Mouse (Mus musculus) forebrain, embryonic 16.5 days (tissue): Measurements from ENCODE around the gene Ank3. TPM values are rescaled to one million over a fixed set of nuclear protein-coding genes. Genes with fewer than 3 reads are reported as not detected.

Source experiments
- ATAC-seq: fragments of 200-750 bp; cut with Nextera tagmentation; 2 replicates; pipeline ENCODE4 v1.8.0; 2017; ENCODE audit warnings: mild to moderate bottlenecking, moderate library complexity
- H3K27ac ChIP-seq: fragments of 300-500 bp; sonication (generic); 2 replicates; pipeline ENCODE4 v1.5.1; 2014; ENCODE audit warnings: low read length, control low read depth
- H3K27me3 ChIP-seq: fragments of 300-500 bp; sonication (generic); replicated peaks from 2 replicates; pipeline ENCODE4 v1.6.1; 2014; ENCODE audit warnings: low read length; ENCODE audit not compliant: control insufficient read depth, insufficient read depth
- H3K36me3 ChIP-seq: fragments of 300-500 bp; sonication (generic); 2 replicates; pipeline ENCODE4 v1.6.1; 2014; ENCODE audit not compliant: control insufficient read depth, insufficient read depth
- H3K4me1 ChIP-seq: fragments of 300-500 bp; sonication (generic); replicated peaks from 2 replicates; pipeline ENCODE4 v1.6.1; 2014; ENCODE audit warnings: low read length; ENCODE audit not compliant: control insufficient read depth, insufficient read depth
- H3K4me2 ChIP-seq: fragments of 300-500 bp; sonication (generic); 2 replicates; pipeline ENCODE4 v1.6.1; 2014; ENCODE audit warnings: mild to moderate bottlenecking, low read length, control low read depth
- H3K4me3 ChIP-seq: fragments of 300-500 bp; sonication (generic); replicated peaks from 2 replicates; pipeline ENCODE4 v1.5.1; 2014; ENCODE audit warnings: mild to moderate bottlenecking, low read length, control low read depth
- H3K9ac ChIP-seq: fragments of 300-500 bp; sonication (generic); replicated peaks from 2 replicates; pipeline ENCODE4 v1.6.1; 2014; ENCODE audit warnings: low read depth, low read length, control low read depth
- H3K9me3 ChIP-seq: fragments of 300-500 bp; sonication (generic); 2 replicates; pipeline ENCODE4 v1.6.1; 2016; ENCODE audit warnings: low read length; ENCODE audit not compliant: control insufficient read depth
- WGBS: fragments of 180-500 bp; shearing (Covaris S2); extraction: QIAGEN DNeasy Blood & Tissue Kit; methylation state at CpG from one replicate; pipeline ENCODE4 v1.1.7; 2014; 5-methylcytosine and 5-hydroxymethylcytosine counted together
- polyA plus RNA-seq: library from polyadenylated mRNA; unstranded; fragments of >200 nt; fragmentation: Nextera tagmentation; extraction: Ambion mirVana; gene quantifications from 2 replicates; pipeline ENCODE4 v1.2.1, GENCODE M21; 2015

The Ank3 gene
- polyA plus RNA-seq, 1 experiment from 2014 or later = 102 TPM

GRCm38 (mm10) chr10:69454480-69454879, 55.9 kb downstream of the Ank3 start:
- Histone ChIP-seq H3K9me3 (no peaks in the 10 kb centered on the region), H3K27me3 (no peaks in the 10 kb centered on the region), H3K9ac (no peak overlapping the region), H3K4me3 (no peak overlapping the region), H3K4me2 (no peak overlapping the region), H3K4me1 (peaks cover 5% of the 10 kb centered on the region; the same call in 1 of the 2 replicates), H3K36me3 (no peaks in the 10 kb centered on the region), H3K27ac (no peak overlapping the region)
- WGBS = 67% methylated on average over 7 of the region's 7 CpGs
- no peak for ATAC-seq

GRCm38 (mm10) chr10:69464826-69465225, 66.3 kb downstream of the Ank3 start:
- no peaks in the 10 kb centered on the region for H3K9me3 ChIP-seq
- no peak overlapping the region for H3K4me2 ChIP-seq
- no peaks in the 10 kb centered on the region for H3K36me3 ChIP-seq
- no peak for ATAC-seq
- H3K4me1 ChIP-seq = peaks cover 24% of the 10 kb centered on the region
- no peaks in the 10 kb centered on the region for H3K27me3 ChIP-seq
- WGBS = 57% methylated on average over 4 of the region's 4 CpGs
- no peak overlapping the region for H3K9ac ChIP-seq
- H3K27ac ChIP-seq = peak overlapping the region; percentile 75
- H3K4me3 ChIP-seq = no peak overlapping the region

GRCm38 (mm10) chr10:69465558-69466200, 67.1 kb downstream of the Ank3 start:
- 14% methylated on average over 11 of the region's 11 CpGs for WGBS
- Histone ChIP-seq H3K4me3 (peak overlapping the region; percentile 24), H3K27ac (peak overlapping the region; percentile 92), H3K9ac (no peak overlapping the region), H3K4me2 (peak overlapping the region; percentile 44), H3K9me3 (no peaks in the 10 kb centered on the region), H3K27me3 (no peaks in the 10 kb centered on the region), H3K4me1 (peaks cover 24% of the 10 kb centered on the region), H3K36me3 (no peaks in the 10 kb centered on the region)
- peak; percentile 92 for ATAC-seq

GRCm38 (mm10) chr10:69466201-69466585, 67.6 kb downstream of the Ank3 start:
- 29% methylated on average over 2 of the region's 2 CpGs for WGBS

GRCm38 (mm10) chr10:69466586-69466985, 68.0 kb downstream of the Ank3 start:
- 49% methylated on average over 4 of the region's 4 CpGs for WGBS
- no peak for ATAC-seq
- Histone ChIP-seq H3K9me3 (no peaks in the 10 kb centered on the region), H3K27me3 (no peaks in the 10 kb centered on the region), H3K9ac (no peak overlapping the region), H3K4me2 (peak overlapping the region; percentile 4; the same call in 1 of the 2 replicates), H3K4me1 (peaks cover 24% of the 10 kb centered on the region), H3K4me3 (no peak overlapping the region), H3K36me3 (no peaks in the 10 kb centered on the region), H3K27ac (peak overlapping the region; percentile 92)

More at GRCm38 (mm10) chr10:69466201-69466585, 67.6 kb downstream of the Ank3 start:
- Histone ChIP-seq H3K9ac (no peak overlapping the region), H3K36me3 (no peaks in the 10 kb centered on the region), H3K4me2 (peak overlapping the region; percentile 44), H3K27me3 (no peaks in the 10 kb centered on the region), H3K4me1 (peaks cover 24% of the 10 kb centered on the region), H3K9me3 (no peaks in the 10 kb centered on the region), H3K27ac (peak overlapping the region; percentile 92), H3K4me3 (no peak overlapping the region)
- peak; percentile 42 for ATAC-seq

- peak; percentile 35 for ATAC-seq
- peak overlapping the region; percentile 92 for H3K27ac ChIP-seq
- WGBS = 34% methylated on average over 2 of the region's 2 CpGs
- H3K9me3 ChIP-seq = no peaks in the 10 kb centered on the region
- no peaks in the 10 kb centered on the region for H3K36me3 ChIP-seq
- no peak overlapping the region for H3K4me3 ChIP-seq
- H3K9ac ChIP-seq = no peak overlapping the region
- peaks cover 24% of the 10 kb centered on the region for H3K4me1 ChIP-seq
- no peak overlapping the region for H3K4me2 ChIP-seq
- no peaks in the 10 kb centered on the region for H3K27me3 ChIP-seq
Measured at GRCm38 (mm10) chr10:69467182-69467581, 68.6 kb downstream of the Ank3 start.

GRCm38 (mm10) chr10:69471841-69472240, 73.3 kb downstream of the Ank3 start:
- 48% methylated on average over 4 of the region's 4 CpGs for WGBS
- no peak for ATAC-seq
- H3K9me3 ChIP-seq = no peaks in the 10 kb centered on the region
- no peaks in the 10 kb centered on the region for H3K27me3 ChIP-seq
- H3K27ac ChIP-seq = no peak overlapping the region
- H3K4me2 ChIP-seq = no peak overlapping the region
- H3K4me1 ChIP-seq = peaks cover 8% of the 10 kb centered on the region
- no peak overlapping the region for H3K9ac ChIP-seq
- H3K4me3 ChIP-seq = no peak overlapping the region
- H3K36me3 ChIP-seq = no peaks in the 10 kb centered on the region

GRCm38 (mm10) chr10:69476871-69477270, 78.3 kb downstream of the Ank3 start:
- Histone ChIP-seq H3K27ac (no peak overlapping the region), H3K4me2 (no peak overlapping the region), H3K36me3 (no peaks in the 10 kb centered on the region), H3K9ac (no peak overlapping the region), H3K4me1 (no peaks in the 10 kb centered on the region; the same call in 1 of the 2 replicates), H3K27me3 (no peaks in the 10 kb centered on the region), H3K4me3 (no peak overlapping the region), H3K9me3 (no peaks in the 10 kb centered on the region)
- 39% methylated on average over 1 of the region's 1 CpGs for WGBS
- no peak for ATAC-seq

GRCm38 (mm10) chr10:69477656-69478055, 79.1 kb downstream of the Ank3 start:
- H3K4me1 ChIP-seq = no peaks in the 10 kb centered on the region; the same call in 1 of the 2 replicates
- no peaks in the 10 kb centered on the region for H3K27me3 ChIP-seq
- no peak overlapping the region for H3K27ac ChIP-seq
- H3K9me3 ChIP-seq = no peaks in the 10 kb centered on the region
- no peaks in the 10 kb centered on the region for H3K36me3 ChIP-seq
- H3K4me3 ChIP-seq = no peak overlapping the region
- H3K9ac ChIP-seq = no peak overlapping the region
- ATAC-seq = no peak
- H3K4me2 ChIP-seq = no peak overlapping the region
- WGBS = 63% methylated on average over 2 of the region's 2 CpGs
